Mouse (Mus musculus): ENCODE results near the gene Mrgprh.
"Not testable (repeated sequence)": the region's sequence is repeated elsewhere in the genome, so short reads cannot be mapped to it uniquely, and the experiment has no call there.

The Mrgprh gene

DNA sequence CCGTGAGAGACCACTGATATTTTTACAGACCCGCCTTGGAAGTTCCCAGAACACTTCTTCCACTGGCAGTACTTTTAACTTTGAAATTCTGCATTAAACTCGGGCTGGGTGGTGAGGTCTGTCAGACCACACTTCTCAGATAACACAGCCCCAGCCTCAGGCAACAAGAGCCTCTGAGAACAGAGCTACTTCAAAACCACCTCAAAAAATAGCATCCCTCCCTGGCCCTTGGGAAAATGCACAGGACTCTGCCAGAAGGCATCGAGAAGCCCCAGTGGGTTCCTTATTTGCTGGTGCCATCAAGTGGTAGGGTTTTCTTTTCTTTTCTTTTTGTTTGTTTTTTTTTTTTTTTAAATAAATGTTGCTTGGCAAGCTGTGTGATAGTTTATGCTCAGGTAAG is 7.2 kb upstream of the Mrgprh start:
- DNase-seq (ENCODE audit: low spot score), result no peak

DNA sequence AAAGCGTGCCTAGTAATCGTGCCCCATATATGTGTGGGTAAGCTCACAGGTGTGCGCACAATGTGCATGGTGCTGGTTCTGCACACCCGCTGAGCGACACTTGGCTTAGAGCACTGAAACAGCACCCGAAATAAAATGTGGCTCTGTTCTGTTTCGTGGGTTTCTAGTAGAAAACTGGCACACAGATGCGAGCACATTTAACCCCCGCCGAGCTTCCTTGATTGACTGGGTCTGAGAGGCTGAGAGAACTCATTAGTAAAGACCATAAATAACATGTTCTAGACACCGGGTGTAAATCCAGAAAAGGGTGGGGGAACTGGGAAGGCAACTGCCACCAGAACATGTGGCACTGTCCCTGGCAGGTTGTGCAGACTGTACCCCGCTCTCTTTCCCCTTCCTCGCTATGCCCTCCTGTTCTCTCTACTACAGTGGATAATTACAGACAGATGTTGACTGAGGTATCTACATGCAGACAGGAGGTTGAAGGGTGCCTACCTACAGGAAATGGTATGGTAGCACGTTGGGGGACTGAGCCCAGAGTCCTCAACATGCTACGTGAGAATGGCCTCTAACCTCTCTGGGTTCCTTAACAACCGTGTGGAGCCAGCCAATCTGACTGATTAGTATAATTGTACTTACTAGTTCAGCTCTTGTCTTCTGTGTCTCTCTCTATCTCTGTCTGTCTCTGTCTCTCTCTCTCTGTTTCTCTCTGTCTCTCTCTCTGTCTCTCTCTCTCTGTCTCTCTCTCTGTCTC is 3.4 kb upstream of the Mrgprh start:
- no peak for DNase-seq (ENCODE audit: low spot score)

DNA sequence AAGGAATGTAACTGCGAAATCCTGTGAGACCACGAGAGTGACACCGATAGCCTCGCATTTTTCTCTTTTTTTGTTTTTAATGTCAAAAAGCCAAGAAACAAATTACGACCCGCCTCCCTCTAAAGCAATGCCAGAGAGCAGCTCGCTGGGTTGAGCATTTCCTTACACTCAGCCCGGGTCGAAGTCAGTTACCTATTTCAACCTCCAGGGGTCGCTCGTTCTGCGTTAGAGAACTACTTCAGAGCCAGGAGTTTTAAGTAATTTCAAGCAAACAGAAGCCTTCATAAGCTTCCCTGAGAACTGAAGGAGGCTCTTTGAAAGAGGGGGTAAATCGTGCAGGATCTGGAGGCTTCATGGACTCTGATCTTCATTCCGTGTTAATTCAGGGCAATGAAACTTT is 4.3 kb downstream of the Mrgprh start:
- DNase-seq (ENCODE audit: low spot score), result peak; percentile 85

DNA sequence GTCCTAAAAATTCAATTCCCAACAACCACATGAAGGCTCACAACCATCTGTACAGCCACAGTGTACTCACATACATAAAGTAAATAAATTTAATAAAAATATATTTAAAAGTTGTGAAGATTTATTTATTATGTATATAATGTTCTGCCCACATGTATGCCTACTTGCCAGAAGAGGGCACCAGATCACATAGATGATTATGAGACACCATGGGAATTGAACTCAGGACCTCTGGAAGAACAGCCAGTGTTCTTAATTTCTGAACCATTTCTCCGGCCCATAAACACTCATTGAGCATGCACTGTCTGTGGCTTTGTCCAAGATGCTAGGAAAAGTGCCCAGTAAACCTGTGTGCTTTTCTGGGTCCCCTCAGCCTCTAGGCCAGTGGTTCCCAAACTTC is 5.4 kb downstream of the Mrgprh start:
- DNase-seq (ENCODE audit: low spot score), result no peak

DNA sequence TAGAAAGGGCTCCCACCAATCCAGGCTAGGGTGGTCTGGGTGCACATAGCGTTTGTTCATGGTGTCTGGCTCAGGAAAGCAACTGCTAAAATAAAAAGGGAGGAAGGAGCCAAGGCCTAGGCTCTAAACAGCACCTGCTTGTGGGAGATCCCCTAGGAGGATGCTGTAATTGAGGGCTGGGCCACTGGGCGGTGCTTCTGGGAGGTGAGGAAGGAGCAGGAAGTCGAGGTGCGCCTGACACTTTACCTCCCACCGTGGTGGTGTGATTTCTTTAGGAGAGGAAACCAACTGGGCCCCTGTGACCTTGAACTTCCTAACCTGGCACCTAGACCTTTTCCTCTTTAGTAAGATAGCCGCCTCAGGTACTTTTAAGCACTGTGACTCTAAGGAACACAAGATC is 10.8 kb downstream of the Mrgprh start:
- no peak for DNase-seq (ENCODE audit: low spot score)

DNA sequence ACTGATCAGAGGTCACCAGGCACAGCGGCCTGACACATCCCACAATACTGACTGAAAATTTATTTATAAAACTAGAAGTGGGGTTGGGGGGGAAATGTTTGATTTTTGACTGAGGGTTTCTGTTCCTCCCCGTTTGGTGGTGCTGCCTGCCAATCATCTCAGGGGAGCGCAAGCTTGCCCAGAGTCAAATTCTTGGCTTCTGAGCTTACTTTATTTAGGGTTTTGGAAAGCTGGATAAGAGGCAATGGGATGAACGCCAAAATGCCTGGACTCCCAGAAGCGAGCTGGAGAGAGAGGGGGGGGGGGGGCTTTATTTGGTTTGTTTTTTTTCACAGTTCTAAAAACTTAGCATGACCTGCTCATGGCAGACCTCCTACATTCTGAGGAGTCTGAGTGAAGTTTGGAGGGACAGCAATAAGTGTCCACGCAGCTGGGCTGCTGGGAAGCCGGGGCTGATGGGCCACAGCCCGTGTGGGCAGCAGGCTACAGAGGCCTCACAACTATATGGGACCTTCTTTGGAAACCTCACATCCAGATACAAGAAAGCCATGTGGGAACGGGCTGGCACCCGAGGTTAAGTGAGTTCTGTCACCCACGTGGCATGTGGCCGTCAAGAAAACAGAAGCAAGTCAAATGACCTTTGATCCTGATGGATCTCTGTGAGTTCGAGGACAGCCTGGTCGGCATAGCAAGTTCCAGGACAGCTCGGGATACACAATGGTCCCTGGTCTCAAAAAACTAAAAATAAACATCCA is 11.4 kb downstream of the Mrgprh start:
- DNase-seq (ENCODE audit: low spot score), result no peak

DNA sequence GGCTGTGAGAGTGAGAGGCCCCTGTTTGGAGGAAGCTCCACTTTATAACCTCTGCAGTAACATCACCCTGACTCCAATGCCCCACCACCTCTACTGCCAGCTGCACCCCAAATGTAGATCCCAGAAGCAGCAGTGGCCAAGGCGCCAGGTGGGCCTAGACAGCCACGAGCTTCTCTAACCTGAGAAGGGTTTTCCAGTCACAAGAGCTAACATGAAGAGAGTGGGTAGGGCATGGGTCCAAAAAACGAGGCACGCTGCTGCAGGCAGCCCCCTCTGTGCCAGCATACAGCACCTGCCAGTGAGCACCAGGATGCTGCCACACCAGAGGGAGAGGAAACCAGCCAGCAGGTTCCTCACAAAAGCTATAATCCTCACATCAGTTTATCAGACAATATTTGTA is 15.2 kb downstream of the Mrgprh start:
- DNase-seq (ENCODE audit: low spot score), result no peak

DNA sequence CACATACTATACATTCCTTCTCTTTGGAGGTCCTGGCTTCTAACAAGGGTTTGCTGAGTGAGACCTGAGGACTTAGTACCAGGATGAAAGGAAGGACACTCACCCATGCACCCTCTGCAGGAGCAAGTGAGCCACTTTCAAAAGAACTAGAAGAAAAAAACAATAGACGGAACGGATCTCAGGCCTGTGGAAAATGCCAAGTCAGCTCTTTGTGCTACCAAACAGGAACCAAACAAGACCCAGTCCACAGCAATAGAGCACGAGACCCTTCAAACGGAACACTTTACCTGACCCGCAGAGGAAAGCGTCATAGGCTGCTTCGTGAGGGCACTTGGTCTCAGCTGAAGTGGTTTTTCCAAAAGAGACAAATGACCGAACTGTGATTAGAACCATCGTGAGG is 16.2 kb downstream of the Mrgprh start:
- no peak for DNase-seq (ENCODE audit: low spot score)

DNA sequence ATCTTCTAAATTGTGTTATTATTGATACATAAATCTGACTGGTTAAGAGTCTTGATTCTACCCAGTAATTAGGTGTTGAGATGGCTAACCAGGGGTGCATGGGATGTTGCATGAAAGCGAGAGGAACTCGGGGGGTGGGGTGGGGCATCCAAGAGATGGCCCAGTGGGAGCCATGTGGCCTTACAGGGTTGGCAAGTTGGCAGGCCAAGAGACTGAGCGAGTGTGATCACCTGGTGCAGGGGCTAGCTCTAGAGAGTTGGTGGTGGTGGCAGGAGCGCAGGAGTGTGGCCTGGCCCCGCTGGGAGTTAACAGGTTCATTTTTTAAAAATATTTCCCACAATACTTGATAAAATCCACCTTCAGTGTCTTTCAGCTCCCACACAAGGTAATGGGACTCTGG is 21.8 kb downstream of the Mrgprh start:
- DNase-seq (ENCODE audit: low spot score), result no peak

DNA sequence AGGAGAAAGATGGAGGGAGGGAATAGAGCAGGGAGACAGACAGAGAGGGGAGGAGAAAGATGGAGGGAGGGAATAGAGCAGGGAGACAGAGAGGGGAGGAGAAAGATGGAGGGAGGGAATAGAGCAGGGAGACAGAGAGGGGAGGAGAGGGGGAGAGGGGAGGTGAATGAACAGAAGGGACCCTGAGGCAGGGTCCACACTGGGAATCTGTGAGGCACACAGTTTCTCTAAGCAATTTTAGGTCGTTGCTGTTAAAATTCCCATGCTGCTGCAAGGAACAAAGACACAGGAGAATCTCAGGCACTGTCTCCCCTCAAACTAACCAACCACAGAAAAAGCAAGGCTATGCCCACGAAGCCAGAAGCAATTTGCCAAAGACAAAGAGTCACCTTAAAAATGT is 22.8 kb downstream of the Mrgprh start:
- not testable (repeated sequence) for DNase-seq (ENCODE audit: low spot score)

DNA sequence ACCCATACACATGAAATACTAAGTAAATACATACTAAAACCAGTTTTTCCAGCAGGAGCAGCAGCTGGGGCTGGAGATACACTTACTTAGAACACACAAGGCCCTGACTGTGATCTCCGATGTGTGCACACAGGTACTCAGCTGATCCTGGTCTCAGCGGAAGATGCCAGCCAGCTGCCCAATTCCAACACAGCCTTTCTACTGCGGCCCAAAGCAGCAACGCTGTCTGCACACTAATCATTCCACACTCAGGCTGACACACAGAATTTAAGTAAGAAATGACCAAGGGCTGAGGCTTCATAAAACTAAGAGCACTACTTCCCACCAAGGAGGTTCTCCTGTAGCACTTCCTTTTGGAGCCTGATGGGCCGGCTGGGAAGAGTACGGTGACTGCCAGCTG is 26.5 kb downstream of the Mrgprh start:
- DNase-seq (ENCODE audit: low spot score), result no peak

DNA sequence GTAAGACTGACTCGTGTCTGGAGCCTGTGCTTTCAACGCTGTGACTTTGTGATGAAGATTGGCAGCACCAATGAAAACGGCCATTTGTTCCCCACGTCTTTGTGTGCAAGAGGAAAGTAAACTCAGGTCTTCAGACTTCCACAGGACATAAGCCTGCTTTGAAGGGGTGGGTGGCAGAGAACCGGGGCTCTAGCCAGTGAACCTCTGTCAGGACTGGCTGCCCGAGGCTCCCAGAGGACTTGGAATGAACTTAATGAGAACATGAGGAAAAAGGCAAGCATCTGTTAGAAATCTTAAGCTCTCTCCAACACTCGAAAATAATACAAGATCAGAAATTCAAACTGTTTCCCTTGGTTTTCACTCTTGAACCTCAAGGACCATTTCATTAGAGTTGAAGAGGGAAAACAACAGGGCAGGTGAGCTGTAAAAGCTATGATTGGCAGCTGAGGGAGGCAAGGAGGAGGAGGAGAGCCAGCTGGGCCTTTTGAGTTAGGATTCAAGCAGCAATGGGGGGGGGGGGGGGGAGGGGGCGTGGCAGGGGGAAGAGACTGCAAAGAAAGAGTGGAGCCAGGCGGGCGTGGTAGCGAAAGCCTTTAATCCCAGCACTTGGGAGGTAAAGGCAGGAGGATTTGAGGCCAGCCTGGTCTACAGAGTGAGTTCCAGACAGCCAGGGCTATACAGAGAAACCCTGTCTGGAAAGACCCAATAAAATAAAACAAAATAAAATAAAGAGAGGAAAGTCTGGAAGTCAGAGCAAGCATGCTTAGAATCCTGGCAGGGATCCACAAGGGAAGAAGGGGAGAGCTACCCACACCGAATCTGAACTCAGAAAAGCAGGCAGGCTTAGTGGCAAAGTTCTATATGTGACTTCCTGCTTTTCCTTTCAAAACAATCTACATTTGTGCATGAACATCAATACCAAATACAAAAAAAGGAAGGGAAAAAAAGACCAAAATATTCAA is 27.8 kb downstream of the Mrgprh start:
- DNase-seq (ENCODE audit: low spot score), result peak; percentile 24

DNA sequence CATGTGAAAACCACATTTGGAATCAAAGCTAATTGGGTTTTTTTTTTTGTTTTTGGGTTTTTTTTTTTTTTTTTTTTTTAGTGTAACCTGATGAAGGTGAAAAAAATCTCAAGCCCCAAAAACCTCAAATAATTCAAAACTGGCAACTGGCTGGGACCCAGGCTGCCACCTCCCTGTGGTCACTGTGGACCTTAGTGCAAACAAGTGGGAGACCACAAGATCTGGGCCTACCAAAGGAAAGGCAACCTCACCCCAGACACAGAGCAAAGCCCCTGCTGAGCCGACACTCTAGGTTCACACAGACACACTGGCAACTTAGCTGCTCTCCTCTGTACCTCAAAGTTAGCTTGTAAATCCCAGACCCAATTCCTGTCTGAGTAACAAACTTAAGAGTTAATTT is 28.5 kb downstream of the Mrgprh start:
- no peak for DNase-seq (ENCODE audit: low spot score)

DNA sequence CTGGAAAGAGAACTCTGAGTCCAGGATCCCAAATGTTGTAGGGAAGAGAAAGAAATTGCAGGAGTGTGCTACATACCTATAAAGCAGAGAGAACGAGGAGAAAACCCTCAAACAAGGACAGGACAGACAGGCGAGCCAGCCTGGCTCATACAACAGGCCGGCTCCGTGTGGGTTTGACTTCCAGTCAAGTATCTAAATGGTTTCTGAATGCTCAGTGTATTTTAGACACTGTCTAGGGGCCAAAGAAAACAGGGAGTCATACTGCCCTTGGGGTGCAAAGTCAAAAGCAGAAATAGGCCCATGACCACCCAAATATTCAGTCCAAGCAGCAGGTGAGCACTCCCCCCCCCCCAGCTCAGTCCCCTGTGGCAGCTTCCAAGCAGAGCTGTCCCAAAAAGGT is 30.0 kb downstream of the Mrgprh start:
- DNase-seq (ENCODE audit: low spot score), result no peak

DNA sequence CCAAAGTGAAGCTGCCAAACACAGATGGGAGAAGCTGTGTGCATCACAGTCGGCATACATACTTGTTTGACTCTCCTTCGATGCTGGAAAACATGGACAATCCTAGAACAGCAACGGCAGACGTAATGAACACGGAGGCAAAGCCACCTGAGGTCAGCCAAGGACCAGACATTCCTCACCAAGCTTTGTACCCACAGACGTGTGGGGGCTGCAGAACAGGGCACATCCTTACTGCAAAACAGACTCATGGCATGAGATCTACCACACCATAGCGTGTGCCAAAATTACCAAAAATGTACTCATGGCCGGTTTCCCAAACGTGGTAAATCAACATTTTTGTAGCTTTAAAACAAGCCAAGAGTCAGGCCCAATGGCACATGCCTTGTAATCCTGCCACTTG is 30.6 kb downstream of the Mrgprh start:
- no peak for DNase-seq (ENCODE audit: low spot score)

DNA sequence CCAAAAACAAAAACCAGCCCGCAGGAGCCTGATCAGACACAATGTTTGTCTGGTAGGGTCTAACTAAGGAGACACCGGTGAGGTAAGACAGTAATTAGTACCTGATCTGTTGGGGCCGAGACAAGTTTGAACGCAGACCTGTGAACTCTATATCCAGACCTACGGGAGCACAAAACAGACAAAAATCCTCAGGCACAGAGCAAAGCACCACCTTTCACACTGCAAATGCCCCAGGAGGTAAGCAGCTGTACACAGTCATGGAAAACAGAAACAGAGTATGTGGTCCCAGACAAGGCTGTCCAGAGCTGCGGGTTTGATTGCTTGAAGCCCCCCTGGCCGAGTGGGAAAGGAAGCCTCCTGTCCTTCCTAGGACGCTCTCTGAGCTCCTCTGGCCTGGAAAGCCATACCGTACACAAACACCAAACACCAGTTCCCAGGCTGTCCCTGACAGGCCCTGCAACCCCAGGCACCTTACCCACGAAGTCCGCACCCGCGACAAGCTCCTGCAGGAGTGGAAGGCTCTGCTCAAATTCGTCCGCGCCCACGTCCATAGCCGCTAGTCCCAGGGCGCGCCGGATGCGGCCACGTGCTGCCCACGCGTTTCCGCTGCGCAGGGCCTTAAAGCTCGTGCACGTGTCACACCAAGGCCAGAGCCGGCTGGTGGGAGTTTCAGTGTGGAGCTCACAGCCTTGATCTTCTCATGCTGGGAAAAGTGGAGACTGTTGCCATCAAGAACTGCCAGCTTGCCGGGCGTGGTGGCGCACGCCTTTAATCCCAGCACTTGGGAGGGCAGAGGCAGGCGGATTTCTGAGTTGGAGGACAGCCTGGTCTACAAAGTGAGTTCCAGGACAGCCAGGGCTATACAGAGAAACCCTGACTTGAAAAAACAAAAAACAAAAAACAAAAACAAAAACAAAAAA is 33.8 kb downstream of the Mrgprh start, which contains the start of gene Pnldc1:
Gene Pnldc1 (minus strand): TSS at position 870 of the 920 bp plus-strand sequence.
- DNase-seq (ENCODE audit: low spot score), result no peak

DNA sequence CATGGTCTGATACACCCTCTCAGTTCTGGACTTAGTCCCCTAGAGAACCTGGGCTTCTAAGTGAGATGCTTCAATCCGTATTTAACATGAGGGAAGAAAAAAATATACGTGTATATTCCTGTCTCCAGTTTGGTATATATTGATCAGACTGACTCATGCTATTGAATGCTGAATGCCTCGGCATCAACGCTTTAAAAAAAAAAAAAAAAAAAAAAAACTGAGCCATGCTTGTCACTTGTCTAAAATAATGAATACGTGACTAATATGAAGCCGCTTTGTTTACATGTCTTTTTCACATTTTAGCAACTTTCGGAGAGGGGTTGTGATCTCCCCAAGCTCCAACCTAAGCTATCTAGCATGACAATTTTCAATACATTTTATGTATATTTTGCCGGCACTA is 34.6 kb downstream of the Mrgprh start:
- no peak for DNase-seq (ENCODE audit: low spot score)

DNA sequence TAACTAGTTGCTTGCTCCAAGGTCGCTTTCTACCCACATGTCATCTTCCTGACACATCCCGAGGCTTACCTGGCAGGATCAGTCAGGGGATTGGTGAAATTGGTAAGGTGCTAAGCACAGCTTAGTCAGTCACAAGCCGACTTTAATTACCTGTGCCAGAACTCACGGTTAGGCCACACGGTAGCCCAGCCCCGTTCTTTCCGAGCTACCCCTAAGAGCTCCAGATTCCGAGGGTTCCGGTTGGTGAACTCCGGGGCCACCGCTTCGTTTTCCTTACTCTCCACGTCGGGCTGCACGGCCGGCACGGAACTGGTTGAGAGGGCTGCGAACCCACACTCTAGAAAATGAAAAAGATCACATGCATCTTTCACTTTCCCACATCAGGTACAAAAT is 39.6 kb downstream of the Mrgprh start, which contains the start of gene Tcp1:
Gene Tcp1 (plus strand): TSS at position 214 of the 393 bp plus-strand sequence.
- peak; percentile 25 for DNase-seq (ENCODE audit: low spot score)

DNA sequence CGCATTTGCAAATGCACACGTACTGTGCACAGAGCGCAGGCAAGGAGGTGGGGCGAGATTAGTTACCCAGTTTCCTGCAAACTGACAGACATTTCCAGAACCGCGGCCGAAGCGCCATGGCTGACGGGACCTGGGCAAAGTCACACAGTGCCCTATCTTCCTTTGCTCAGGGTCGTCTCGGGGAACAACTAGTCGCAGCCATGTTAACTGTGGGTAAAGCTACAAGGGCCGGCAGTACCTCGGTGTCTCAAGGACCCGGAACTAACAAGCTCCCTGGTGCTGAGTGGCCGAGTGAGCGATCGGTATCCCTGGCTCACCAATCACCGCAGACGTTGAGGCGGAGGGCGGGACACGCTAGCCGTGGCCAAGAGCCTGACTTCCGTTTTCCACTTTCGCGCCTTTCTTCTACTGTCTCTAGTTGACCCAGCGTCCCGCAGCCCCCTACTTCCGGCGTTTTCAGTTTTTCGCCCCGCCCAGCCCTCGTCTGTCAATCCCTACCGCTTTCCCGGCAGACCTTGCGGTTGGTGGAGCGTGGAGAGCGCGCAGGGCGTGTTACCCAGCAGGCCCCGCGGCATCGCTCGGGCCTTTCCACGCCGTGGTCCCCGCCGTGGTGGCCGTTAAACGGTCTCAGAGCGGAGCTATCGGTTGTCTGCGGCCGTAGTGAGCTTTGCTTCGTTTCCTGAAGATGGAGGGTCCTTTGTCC is 40.2 kb downstream of the Mrgprh start, which contains the start of gene Mrpl18:
Gene Mrpl18 (minus strand): TSS at position 465 of the 703 bp plus-strand sequence.
- peak; percentile 100 for DNase-seq (ENCODE audit: low spot score)

DNA sequence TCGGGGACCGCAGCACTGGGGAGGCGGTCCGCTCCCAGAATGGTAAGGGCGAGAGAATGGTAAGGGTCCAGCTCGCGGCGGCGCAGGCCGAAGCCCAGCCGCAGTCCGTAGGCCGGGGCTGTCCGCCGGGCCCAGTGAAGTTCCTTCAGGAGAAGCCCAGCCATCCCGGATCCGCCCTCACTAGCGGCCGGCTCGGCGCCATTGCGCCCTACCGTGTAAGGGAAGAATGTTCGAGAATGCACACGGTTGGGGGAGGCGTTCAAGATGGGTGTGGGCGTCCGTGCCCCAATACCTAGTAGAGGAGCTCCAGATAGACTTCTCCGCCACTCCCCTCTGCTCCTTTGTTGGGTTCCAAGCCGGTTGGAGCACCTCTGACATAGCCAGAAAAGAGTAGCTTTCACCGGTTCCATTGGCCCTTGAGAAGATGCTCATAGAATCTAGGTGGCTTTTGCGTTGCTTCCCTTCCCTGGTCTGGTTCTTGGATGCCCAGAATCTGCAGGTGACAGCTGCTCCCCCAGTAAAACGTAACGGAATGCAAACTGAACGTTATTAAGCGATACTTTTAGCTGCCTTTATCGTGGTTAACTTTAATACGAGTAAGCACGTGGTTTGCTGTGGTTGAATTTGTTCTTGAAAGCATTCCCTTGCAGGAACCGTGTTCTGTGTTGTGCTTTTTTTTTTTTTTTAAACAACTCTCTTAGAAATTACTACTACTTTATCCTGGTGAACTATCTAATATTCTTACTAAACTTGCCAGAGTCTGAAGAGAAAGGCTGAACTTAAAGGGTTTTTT is 41.0 kb downstream of the Mrgprh start:
- DNase-seq (ENCODE audit: low spot score), result peak; percentile 54
